Mouse (Mus musculus): ENCODE data around the gene Mterf1b.

DNA sequence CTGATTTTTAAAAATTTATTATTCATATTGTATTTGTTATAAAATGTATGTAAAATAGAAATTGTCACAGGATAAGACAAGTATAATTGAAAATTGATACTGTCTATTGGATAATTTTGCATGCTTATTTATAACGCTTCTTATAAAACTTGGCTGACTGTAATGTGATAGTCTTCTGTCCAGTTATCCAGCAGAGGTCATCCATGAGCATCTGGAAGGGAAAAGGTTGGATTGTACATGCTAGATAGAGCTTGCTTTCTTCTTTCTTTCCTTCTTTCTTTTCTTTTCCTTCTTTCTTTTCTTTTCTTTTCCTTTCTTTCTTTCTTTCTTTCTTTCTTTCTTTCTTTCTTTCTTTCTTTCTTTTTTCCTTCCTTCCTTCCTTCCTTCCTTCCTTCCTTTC lies 2.0 kb downstream of the Mterf1b start:
- no peak for TF ChIP-seq CTCF (IDR thresholded peaks at IDR 0.05; ENCODE audit: low read depth)
- TF ChIP-seq EP300 (IDR thresholded peaks at IDR 0.05; ENCODE audit: low read depth), result no peak

Measured in liver, embryonic 14.5 days (tissue).